Mouse (Mus musculus): ENCODE results near the gene Matn3.
"Not testable (repeated sequence)": the region's sequence is repeated elsewhere in the genome, so short reads cannot be mapped to it uniquely, and the experiment has no call there.

Gene Matn3

GRCm38 (mm10) chr12:8936210-8936609 is 11.5 kb upstream of the Matn3 start:
- not testable (repeated sequence) for DNase-seq (ENCODE audit: low spot score)

DNA sequence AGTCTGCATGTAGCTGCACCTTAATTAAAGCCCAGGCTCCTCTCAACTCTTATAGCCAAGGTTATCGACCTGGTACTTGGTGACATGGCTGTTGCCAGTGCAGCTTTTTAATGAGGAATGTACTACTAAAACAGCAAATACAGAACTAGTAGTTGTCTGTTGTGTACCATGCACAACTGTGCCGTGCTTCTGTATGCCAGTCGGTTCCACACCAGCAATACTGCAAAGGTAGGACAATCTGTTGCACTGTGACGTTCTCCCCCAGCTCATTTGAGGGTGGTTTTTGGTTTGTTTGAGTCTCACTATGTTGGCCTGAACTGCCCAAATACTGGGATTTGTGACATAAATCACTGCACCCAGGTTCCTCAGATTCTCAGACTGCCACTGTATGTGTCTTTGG is 8.2 kb upstream of the Matn3 start:
- no peak for DNase-seq (ENCODE audit: low spot score)

GRCm38 (mm10) chr12:8940011-8941005 is 7.4 kb upstream of the Matn3 start:
- no peak for DNase-seq (ENCODE audit: low spot score)

GRCm38 (mm10) chr12:8941131-8941615 is 6.6 kb upstream of the Matn3 start:
- no peak for DNase-seq (ENCODE audit: low spot score)

DNA sequence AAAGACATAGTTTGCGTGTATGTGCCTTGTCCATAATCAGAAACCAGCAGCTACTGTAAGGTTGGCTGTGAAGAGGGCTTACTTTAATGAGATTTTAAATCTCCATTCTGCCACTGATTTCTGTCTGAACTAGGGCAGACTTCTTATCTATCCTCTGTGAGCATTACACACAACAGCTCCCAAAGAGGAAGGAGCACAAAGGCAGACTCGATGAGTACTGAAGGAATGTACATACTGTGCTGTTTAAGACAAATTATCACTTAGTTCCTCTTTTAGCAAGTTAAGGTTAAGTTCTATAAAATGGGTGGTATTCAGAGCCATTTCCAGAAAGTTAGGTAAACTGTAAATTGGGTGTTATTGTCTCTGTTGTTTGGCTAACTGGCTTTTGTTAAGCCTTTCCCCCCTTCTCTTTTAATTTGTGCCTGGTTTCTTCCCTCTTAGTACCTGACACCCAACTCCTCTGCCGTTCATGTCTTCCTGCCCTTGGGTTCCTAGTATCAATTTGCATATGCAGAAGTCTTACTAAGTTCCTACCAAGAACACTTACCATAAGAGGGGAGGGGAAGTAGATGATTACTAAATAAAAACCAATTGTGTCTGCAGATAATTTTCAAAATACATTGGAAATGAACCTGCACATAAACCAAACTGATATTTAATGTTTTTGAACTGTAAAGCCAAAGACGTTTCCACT is 5.9 kb upstream of the Matn3 start:
- DNase-seq (ENCODE audit: low spot score) = no peak

DNA sequence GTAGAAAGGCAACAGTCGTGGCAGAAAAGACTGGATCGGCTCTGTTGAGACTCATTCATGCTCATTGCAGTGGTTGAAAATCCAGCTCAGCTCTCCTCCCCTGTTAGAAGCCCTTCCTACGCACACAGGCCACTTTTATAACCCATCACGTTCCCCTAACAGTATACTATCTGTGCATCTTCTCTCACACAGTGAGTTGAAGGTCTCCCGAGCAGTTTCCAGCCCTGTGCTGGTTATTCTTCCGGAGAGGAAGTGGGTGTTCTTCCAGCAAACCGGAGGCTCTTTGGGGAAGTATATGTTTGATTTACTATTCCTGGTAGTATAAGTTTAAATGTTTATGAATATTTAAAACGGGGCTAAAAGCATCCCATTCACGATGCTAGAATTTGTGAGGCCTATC is 566 bp upstream of the Matn3 start:
- DNase-seq (ENCODE audit: low spot score) = no peak

DNA sequence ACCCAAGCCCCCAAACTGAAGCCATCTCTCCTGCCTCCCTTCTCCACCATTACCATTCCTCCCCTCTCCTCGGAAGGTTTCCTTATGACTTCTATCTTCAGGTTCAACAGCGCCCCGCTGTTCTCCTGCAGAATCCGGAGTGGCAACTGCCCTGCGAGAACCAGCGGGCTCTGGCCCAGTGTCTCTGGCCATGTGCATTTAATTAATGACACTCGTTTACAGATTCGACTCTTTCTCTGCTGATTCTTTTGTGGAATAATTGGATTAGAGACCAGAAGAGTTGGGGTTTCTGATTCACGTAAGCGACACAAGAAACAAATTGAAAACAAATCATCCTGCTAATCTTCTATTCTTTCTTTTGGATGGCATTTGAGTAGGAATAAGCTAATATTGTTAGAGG is 5.4 kb downstream of the Matn3 start:
- DNase-seq (ENCODE audit: low spot score) = no peak

DNA sequence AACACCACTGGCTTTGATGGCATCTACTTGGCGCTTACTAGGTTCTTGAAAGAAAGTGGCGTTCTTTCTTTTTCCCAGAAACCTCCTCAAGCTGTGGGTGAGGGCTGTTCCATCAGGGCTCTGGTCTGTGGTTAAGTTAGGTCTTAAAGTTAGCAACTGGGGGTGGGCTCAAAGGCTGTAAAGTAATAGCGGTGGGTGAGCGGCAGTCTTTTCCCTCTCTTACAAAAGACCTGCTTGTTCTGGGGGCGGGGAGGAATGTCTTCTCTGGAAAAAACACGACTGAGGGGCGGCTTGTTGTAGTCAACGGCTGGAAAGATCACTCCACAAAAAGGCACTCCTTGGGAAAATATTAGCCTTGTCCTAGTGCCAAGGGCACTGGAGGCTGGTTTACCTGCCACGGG is 6.4 kb downstream of the Matn3 start:
- no peak for DNase-seq (ENCODE audit: low spot score)

DNA sequence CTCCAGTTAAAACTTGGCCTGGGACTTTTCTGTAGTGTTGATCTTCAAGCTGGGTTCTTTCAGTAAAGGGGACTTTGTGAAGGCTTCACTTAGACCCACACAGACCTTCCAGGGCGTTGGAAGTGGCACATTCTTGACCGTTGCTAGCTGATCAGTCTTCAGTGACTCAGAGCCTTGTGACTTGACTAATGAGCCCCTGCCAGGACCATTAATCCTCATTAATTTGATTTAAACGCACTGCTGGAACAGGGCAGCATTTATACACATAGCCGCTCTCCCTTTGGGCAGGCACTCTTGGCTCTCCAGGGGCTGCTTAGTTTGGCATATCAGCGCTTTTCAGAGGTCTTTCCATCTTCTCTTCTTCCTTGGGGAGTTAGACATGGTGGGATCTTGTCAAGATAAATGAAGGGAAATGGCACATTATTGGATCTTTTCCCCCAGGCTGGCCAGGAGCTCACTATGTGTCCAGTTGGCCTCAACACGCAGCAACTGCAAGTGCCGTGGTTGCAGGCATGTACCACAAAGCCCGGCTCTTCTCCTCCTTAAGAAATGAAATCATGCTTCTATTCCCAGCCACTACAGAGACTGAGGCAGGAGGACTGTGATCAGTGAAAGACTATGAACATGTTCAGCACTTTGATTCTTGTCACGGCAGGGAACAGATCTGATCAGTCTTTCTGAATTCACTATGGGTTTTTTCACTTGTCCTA is 14.0 kb downstream of the Matn3 start:
- DNase-seq (ENCODE audit: low spot score) = no peak

DNA sequence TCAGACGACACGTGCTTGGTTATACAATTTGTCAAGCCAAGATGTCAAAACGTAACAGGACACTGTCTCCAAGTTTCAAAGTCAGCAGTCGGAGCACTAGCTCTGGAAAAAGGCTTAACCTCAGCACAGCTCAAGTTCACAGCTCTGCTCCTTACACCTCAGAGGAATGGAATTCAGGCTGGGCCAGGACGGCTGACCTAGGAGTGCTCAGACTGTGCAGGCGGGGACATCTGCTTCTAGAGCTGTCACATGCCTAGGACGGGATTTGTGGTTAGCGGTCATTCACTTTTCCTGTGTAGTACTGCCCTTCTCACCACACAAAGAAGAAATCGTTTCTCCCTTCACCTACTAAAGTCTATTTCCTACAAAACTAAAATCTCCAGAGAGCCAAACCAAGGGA is 22.1 kb downstream of the Matn3 start:
- DNase-seq (ENCODE audit: low spot score) = no peak

DNA sequence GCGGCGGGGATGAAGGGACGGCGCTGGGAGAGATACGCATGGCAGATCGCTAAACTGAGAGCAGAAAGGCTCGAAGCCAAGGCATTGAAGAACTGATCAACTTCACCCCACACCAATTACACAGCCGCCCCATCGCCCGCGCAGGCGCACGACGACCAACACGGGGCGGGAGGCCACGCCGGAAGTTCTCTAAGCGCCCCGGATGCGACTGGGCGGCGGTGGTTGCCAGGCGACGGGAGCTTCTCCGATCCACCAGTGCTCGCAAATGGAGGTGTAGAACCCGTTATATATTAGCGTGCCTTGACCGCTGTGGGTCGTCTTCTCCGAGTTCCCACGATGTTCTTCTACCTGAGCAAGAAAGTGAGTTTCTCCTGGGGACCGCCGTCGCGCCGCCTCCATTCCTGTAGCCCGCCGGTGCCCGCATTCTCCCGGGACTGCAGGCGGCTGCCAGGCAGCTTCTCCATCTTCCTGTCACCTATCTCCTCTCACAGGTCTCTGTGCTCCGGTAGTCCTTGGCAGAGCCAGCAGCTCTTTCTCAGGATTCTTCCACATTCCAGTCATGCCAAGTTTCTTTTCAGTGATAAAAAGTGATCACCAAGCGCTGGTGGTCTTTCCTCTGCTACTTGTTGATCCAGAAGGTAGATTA is 26.2 kb downstream of the Matn3 start, which contains the start of gene Wdr35:
Gene Wdr35 (plus strand): TSS at position 73 of the 646 bp plus-strand sequence.
- peak; percentile 91 for DNase-seq (ENCODE audit: low spot score)

DNA sequence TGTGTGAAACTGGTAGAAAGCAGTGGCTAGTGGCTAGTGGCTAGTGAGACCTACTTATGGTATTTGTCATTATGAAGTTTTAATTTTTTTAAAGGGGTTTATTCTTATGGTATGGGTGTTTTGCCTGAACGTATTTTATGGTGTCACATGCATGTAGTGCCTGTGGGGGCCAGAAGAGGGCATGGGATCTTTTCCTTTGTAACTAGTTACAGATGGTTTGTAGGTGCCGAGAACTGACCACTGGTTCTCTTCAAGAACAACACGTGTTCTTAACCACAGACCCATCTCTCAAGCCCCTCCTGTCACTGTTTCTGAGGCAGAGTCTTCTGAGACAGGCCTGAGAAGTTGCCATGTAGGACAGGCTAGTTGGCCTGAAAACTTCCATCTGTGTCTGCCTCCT is 27.3 kb downstream of the Matn3 start:
- no peak for DNase-seq (ENCODE audit: low spot score)

DNA sequence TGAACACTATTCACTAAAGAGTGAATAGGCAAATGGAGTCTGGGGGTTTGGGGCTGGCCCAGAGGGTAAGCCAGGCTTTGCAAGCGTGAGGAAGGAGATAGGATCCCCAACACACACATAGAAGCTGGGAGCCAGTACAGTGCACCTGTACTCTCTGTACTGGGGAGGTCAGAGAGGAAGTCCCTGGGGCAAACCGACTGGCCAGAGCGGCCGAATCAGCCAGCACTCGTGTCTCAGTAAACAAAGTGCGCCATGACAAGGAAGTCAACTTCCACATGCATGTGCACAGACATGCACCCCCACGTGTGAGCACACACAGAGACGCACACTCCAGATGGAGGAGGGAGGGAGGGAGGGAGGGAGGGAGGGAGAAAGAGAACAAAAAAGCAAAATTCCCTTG is 45.5 kb downstream of the Matn3 start:
- no peak for DNase-seq (ENCODE audit: low spot score)

- DNase-seq (ENCODE audit: low spot score) = no peak
Measured at GRCm38 (mm10) chr12:8998318-8998717, 50.6 kb downstream of the Matn3 start.

- peak; percentile 36 for DNase-seq (ENCODE audit: low spot score)
Measured at GRCm38 (mm10) chr12:9002038-9002648, 54.4 kb downstream of the Matn3 start.

DNA sequence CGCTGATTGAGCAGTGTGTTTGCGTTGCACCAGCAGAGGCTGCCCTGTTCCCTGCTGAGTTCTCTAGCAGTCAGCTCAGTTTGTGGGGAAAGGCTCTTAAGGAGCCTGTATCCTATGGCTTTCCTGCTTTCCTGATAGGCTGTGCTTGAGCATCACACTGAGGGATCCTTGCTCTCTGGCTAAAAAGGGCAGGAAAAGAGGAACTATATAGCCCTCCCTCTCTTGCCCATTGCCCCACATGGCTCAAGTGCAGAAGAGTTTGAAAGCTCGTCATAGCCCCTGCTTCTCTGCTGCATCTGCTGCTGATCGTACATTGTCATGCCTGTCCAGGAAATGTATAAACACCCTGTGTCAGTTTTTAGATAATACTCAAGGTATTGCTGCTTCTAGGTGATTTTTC is 59.4 kb downstream of the Matn3 start:
- DNase-seq (ENCODE audit: low spot score) = no peak

DNA sequence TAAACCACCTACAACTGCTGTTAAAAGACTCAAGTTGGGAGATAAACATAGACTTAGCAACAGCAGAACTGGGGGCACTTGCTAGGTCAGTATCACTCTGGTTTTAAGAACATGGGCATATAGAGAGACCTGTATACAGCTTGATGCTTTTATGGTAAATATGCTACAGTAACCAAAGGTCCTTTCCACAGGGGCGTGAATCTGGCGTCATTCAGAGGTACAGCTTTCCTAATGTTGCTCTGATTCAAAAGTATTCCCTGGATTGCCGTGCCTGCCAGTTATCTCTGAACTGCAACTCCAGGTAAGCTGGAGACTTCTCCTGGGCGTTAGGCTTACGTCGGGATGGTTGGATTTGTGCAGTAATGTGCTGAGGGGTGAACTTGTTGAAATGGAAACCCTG is 60.1 kb downstream of the Matn3 start:
- DNase-seq (ENCODE audit: low spot score) = no peak

- DNase-seq (ENCODE audit: low spot score) = no peak
Measured at GRCm38 (mm10) chr12:9010311-9010710, 62.6 kb downstream of the Matn3 start.

GRCm38 (mm10) chr12:9016376-9016775 is 68.6 kb downstream of the Matn3 start:
- DNase-seq (ENCODE audit: low spot score) = no peak

DNA sequence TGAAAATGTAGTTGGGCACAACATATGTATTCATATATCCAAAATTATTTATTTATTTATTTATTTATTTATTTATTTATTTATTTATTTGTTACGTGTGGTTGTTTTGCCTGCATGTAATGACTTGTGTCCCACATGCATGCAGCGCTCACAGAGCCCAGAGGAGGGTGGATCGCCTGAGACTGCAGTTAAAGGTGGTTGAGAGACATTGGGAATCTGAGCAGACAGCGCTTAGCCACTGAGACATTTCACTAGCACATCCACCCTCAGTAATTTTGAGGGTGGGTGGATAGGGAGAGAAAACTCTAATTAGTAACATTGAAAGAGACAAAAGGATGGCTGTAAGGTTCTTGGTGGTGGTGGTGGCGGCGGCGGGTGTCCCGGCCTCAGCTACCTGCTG is 72.7 kb downstream of the Matn3 start:
- DNase-seq (ENCODE audit: low spot score) = no peak

DNA sequence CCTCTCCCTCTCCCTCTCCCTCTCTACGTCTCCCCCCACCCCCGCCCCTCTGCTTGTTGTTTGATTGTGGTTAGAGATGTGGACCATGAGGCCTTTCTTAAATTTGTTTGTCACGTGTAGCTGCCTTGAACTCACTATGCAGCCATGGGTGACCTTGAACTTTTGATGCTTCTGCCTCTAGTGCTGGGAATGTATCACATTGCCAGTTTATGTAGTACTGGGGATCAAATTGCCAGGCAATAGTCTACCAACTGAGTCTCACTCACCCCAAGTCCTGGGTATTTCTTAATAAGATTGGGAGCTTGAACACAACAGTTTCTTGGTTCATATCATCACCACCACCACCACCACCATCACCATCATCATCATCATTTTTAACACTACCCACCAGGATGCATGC is 73.3 kb downstream of the Matn3 start:
- DNase-seq (ENCODE audit: low spot score) = no peak

Data from ovary, postnatal 36 days (tissue).